Mouse (Mus musculus): ENCODE measurements around the gene Kcnq1. TPM values are rescaled to one million over a fixed set of nuclear protein-coding genes. Genes with fewer than 3 reads are reported as not detected.

The Kcnq1 gene
- total and polyA plus RNA-seq, 2 experiments from 2014 or later, result 1.00 to 2.0 TPM

DNA sequence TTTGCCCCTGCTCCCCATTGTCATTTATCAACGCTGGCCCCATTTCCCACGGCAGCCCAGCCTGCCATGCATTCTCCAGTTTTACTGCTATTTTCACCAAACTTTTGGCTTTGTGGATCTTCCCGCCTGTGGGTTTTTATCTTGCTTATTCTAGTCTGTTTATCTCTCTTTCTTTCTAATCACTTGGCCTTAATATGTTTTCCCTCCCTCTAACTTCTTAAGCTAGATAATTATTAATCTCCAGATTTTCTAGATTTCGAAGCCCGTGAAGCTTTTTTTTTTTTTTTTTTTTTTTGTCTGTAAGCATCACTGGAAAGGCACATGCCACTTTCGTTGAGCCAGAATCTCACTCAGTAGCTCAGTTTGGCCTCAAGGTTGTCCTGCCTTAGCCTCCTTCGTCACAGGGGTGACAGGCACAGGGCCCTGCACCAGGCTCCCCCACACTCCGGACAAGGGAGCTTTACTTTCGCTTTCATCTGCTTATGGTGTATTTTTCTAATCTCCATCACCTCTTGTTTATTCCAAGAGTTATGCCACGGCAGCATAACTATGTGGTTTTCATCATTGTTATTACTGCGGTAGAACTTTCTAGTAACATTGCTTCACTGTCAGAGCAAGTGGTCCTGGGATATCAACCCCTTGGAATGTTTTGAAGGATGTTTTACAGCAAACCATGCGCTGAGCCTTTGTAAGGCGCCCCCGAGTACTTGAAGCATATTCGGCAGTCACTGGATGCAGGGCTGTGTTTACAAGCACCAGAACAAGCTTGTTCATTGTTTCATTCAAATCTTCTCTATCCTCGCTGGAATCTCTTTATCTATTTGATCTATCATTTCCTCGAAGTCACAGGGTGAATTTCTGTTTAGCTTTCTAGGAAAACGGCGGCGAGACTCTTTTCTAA, 261.5 kb downstream of the Kcnq1 start:
- H3K27ac ChIP-seq (ENCODE audit: low read depth, low read length), result no peak overlapping the region
- WGBS, result 35% methylated on average over 20 of the region's 20 CpGs
- ATAC-seq, result no peak
- no peak overlapping the region for H3K4me2 ChIP-seq (ENCODE audit: low read depth)
- peaks cover 54% of the 10 kb centered on the region for H3K27me3 ChIP-seq (ENCODE audit: insufficient read depth, low read length)
- H3K9ac ChIP-seq, result no peak overlapping the region
- no peak overlapping the region for H3K4me3 ChIP-seq (ENCODE audit: low read depth, low read length)
- no peak for TF ChIP-seq CTCF (IDR thresholded peaks at IDR 0.05; ENCODE audit: low read depth)
- no peaks in the 10 kb centered on the region for H3K4me1 ChIP-seq (ENCODE audit: insufficient read depth)
- H3K36me3 ChIP-seq (ENCODE audit: insufficient read depth), result no peaks in the 10 kb centered on the region
- no peaks in the 10 kb centered on the region for H3K9me3 ChIP-seq (ENCODE audit: low read length)
- DNase-seq, result peak; percentile 2

DNA sequence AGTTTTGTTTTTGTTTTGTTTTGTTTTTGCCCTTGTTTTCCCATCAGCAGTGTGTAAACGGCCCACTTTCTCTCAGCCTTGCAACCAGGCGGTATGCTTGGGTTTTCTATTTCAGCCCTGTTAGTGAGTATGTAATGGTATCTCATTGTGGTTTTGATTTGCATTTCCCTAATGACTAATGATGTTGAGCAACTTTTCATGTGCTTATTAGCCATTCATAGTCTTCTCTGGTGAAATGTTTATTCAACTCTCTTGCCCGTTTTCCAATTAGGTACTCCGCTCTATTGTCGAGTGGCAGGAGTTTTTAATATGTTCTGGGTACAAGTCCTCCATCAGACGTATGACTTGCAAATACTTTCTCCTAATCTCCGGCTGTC, 262.1 kb downstream of the Kcnq1 start:
- DNase-seq, result peak; percentile 9
- ATAC-seq, result no peak
- H3K4me2 ChIP-seq (ENCODE audit: low read depth), result no peak overlapping the region
- H3K4me1 ChIP-seq (ENCODE audit: insufficient read depth), result no peaks in the 10 kb centered on the region
- no peak overlapping the region for H3K4me3 ChIP-seq (ENCODE audit: low read depth, low read length)
- no peak overlapping the region for H3K27ac ChIP-seq (ENCODE audit: low read depth, low read length)
- peaks cover 56% of the 10 kb centered on the region for H3K27me3 ChIP-seq (ENCODE audit: insufficient read depth, low read length)
- H3K9me3 ChIP-seq (ENCODE audit: low read length), result no peaks in the 10 kb centered on the region
- H3K9ac ChIP-seq, result no peak overlapping the region
- WGBS, result 11% methylated on average over 7 of the region's 7 CpGs
- H3K36me3 ChIP-seq (ENCODE audit: insufficient read depth), result no peaks in the 10 kb centered on the region
- TF ChIP-seq CTCF (IDR thresholded peaks at IDR 0.05; ENCODE audit: low read depth), result no peak

DNA sequence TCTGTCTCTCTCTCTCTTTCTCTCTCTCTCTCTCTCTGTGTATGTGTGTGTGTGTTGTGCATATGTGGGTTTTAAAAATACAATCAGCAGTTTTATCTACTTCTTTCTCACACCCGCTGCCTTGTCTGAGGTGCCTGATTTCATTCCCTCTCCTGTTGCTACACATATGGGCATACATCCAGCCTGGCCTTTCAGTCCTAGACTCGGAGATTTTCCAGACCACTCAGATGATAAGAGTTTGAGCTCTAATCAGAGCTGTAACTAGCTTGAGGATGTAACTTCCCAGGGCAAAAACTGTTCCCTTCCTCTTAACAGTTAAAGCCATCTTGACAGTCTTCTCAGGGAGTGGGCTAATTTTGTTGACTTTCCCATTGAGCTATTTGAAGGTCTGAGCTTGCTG, 265.2 kb downstream of the Kcnq1 start:
- no peaks in the 10 kb centered on the region for H3K9me3 ChIP-seq (ENCODE audit: low read length)
- H3K4me3 ChIP-seq (ENCODE audit: low read depth, low read length), result no peak overlapping the region
- no peak for DNase-seq
- H3K4me2 ChIP-seq (ENCODE audit: low read depth), result no peak overlapping the region
- no peak overlapping the region for H3K27ac ChIP-seq (ENCODE audit: low read depth, low read length)
- TF ChIP-seq CTCF (IDR thresholded peaks at IDR 0.05; ENCODE audit: low read depth), result no peak
- 65% methylated on average over 2 of the region's 2 CpGs for WGBS
- peaks cover 47% of the 10 kb centered on the region for H3K27me3 ChIP-seq (ENCODE audit: insufficient read depth, low read length)
- no peak overlapping the region for H3K9ac ChIP-seq
- no peaks in the 10 kb centered on the region for H3K36me3 ChIP-seq (ENCODE audit: insufficient read depth)
- ATAC-seq, result no peak
- no peaks in the 10 kb centered on the region for H3K4me1 ChIP-seq (ENCODE audit: insufficient read depth)

DNA sequence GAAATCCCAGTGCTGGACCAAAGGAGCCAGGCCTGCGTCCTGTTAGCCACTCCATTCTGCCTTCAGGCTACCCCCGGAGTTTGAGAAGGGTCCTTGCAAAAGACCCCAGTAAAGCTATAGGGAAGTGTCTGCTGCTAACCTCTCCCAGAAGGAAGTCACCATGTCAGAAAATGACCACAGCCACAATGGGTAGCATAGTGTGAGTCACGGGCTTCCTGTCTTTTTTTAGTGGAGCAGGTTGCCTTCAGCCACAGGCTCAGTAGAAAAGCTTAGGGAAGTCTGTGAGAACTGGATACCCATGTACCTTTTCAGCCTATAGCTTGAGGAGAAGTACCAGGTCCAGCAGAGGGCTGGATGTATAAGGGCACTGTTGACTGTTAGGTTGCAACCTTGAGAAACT, 267.1 kb downstream of the Kcnq1 start:
- no peak overlapping the region for H3K4me2 ChIP-seq (ENCODE audit: low read depth)
- DNase-seq (no peak), ATAC-seq (no peak)
- no peaks in the 10 kb centered on the region for H3K4me1 ChIP-seq (ENCODE audit: insufficient read depth)
- no peak overlapping the region for H3K4me3 ChIP-seq (ENCODE audit: low read depth, low read length)
- H3K36me3 ChIP-seq (ENCODE audit: insufficient read depth), result no peaks in the 10 kb centered on the region
- no peak for TF ChIP-seq CTCF (IDR thresholded peaks at IDR 0.05; ENCODE audit: low read depth)
- H3K27me3 ChIP-seq (ENCODE audit: insufficient read depth, low read length), result peaks cover 33% of the 10 kb centered on the region
- WGBS, result 83% methylated on average over 3 of the region's 3 CpGs
- no peak overlapping the region for H3K27ac ChIP-seq (ENCODE audit: low read depth, low read length)
- H3K9me3 ChIP-seq (ENCODE audit: low read length), result no peaks in the 10 kb centered on the region
- no peak overlapping the region for H3K9ac ChIP-seq

DNA sequence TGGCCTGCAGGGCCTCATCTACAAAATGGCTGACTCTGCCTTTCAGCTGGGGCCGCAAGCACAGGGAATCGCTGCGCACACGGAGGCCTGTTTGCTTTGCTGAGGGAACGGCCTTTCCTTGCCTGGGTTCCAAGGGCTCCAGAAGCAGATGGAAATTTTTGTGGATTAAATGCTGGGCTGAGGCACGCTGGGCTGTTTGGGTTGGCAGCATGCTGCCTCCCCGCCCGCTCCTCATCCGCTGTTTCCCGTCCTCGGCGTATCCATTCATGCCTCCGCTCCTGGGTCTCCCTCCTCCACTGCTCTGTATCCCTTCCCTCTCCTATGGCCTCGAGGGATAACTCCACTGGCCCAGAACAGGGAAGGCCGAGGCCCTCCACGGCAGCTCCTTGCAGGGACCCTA, 269.8 kb downstream of the Kcnq1 start:
- no peak for DNase-seq
- no peak overlapping the region for H3K4me3 ChIP-seq (ENCODE audit: low read depth, low read length)
- H3K9ac ChIP-seq, result no peak overlapping the region
- no peaks in the 10 kb centered on the region for H3K9me3 ChIP-seq (ENCODE audit: low read length)
- H3K27me3 ChIP-seq (ENCODE audit: insufficient read depth, low read length), result peaks cover 14% of the 10 kb centered on the region
- H3K4me1 ChIP-seq (ENCODE audit: insufficient read depth), result no peaks in the 10 kb centered on the region
- no peak overlapping the region for H3K4me2 ChIP-seq (ENCODE audit: low read depth)
- no peak for TF ChIP-seq CTCF (IDR thresholded peaks at IDR 0.05; ENCODE audit: low read depth)
- no peaks in the 10 kb centered on the region for H3K36me3 ChIP-seq (ENCODE audit: insufficient read depth)
- no peak for ATAC-seq
- no peak overlapping the region for H3K27ac ChIP-seq (ENCODE audit: low read depth, low read length)
- 70% methylated on average over 16 of the region's 16 CpGs for WGBS

DNA sequence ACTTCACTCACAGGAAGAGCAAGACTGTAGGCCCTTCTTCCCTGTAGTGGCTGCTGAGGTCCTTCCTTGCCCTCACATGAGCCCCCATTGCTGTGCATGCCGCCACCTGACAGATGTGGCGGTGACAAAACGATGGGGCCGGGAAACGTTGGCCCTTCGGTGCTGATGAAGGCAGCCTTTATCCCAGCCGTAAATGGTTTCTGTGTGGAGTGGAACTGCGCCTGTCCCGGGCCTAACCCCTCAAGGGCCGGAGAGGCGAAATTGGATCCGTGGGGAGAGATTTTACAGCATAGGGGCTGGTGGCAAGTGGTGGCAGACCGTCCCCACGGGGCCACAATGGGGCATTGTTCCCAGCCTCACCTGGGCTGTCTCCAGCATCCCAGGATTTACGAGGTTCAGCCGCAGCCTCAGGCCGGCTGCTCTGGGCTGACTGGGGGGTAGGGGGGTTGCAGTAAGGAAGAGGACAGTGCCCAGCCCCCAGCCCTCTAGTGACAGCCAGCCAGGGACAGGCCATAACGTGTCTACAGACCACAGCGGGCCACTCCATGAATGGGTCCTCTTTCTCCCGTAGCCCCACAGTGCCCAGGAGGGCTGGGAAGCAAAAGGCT, 274.4 kb downstream of the Kcnq1 start:
- no peaks in the 10 kb centered on the region for H3K36me3 ChIP-seq (ENCODE audit: insufficient read depth)
- DNase-seq, result no peak
- no peaks in the 10 kb centered on the region for H3K9me3 ChIP-seq (ENCODE audit: low read length)
- H3K9ac ChIP-seq, result no peak overlapping the region
- peaks cover 15% of the 10 kb centered on the region for H3K27me3 ChIP-seq (ENCODE audit: insufficient read depth, low read length)
- 72% methylated on average over 20 of the region's 20 CpGs for WGBS
- H3K27ac ChIP-seq (ENCODE audit: low read depth, low read length), result no peak overlapping the region
- H3K4me1 ChIP-seq (ENCODE audit: insufficient read depth), result no peaks in the 10 kb centered on the region
- H3K4me3 ChIP-seq (ENCODE audit: low read depth, low read length), result no peak overlapping the region
- no peak for TF ChIP-seq CTCF (IDR thresholded peaks at IDR 0.05; ENCODE audit: low read depth)
- ATAC-seq, result no peak
- H3K4me2 ChIP-seq (ENCODE audit: low read depth), result no peak overlapping the region

DNA sequence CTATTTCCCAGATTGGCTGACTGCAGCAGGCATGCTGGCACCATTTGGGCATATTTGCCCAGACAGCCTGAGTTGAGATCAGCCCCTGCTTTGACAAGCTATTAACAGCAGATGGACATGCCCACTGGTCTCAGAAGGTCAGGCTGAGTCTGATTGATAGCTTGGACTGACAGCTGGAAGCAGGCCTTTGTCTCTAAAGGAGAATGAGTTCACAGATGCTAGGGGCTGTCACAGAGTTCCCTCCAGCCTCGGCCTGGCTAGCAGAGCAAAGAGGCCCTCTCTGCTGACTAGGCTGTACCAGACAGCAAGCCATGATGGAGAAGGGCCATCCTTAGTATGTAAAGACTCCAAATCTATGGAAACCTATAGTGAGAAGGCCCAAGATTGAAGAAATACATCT, 280.5 kb downstream of the Kcnq1 start:
- no peak overlapping the region for H3K9ac ChIP-seq
- H3K27ac ChIP-seq (ENCODE audit: low read depth, low read length), result no peak overlapping the region
- peaks cover 15% of the 10 kb centered on the region for H3K27me3 ChIP-seq (ENCODE audit: insufficient read depth, low read length)
- H3K4me3 ChIP-seq (ENCODE audit: low read depth, low read length), result no peak overlapping the region
- TF ChIP-seq CTCF (IDR thresholded peaks at IDR 0.05; ENCODE audit: low read depth), result no peak
- no peaks in the 10 kb centered on the region for H3K9me3 ChIP-seq (ENCODE audit: low read length)
- no peak for DNase-seq
- H3K4me1 ChIP-seq (ENCODE audit: insufficient read depth), result peaks cover 2% of the 10 kb centered on the region; the same call in 1 of the 2 replicates
- ATAC-seq, result no peak
- 25% methylated on average over 1 of the region's 1 CpGs for WGBS
- H3K36me3 ChIP-seq (ENCODE audit: insufficient read depth), result no peaks in the 10 kb centered on the region
- no peak overlapping the region for H3K4me2 ChIP-seq (ENCODE audit: low read depth)
